Mouse (Mus musculus): ENCODE results near the gene Dnah11. TPM values are rescaled to one million over a fixed set of nuclear protein-coding genes. Genes with fewer than 3 reads are reported as not detected.

Dnah11 gene
- total and polyA plus RNA-seq, 2 experiments, result 0.12 to 0.18 TPM

DNA sequence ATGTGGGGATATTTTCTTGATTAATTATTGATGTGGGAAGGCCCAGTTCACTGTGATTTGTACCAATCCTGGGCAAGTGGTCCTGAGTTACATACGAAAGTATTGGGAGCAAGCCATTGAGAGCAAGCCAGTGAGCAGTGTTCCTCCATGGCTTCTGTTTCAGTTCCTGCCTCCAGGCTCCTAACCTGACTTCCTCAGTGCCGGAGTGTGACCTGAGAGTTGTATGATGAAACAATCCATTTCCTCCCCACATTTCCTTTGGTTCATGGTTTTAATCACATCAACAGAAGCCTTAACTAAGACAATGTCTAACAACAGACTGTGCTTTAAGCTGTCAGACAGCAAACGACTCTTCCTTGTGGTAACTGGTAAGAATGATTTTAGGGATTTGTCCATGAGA is 114.0 kb downstream of the Dnah11 start:
- 85% methylated on average over 3 of the region's 3 CpGs for WGBS
- no peaks in the 10 kb centered on the region for H3K27me3 ChIP-seq (ENCODE audit: control insufficient read depth, insufficient read depth, low read length)
- H3K79me2 ChIP-seq (ENCODE audit: control insufficient read depth, insufficient read depth, low read length), result no peaks in the 10 kb centered on the region
- H3K9ac ChIP-seq (ENCODE audit: low read depth, low read length), result no peak overlapping the region
- no peak overlapping the region for H3K4me3 ChIP-seq (ENCODE audit: insufficient read depth, low read depth, low read length)
- no peaks in the 10 kb centered on the region for H3K4me1 ChIP-seq (ENCODE audit: control insufficient read depth, insufficient read depth, low read length)
- H3K36me3 ChIP-seq (ENCODE audit: control insufficient read depth, insufficient read depth, low read length), result no peaks in the 10 kb centered on the region
- no peak overlapping the region for H3K27ac ChIP-seq (replicated peaks; ENCODE audit: insufficient read depth, low read depth, low read length)
- no peak for DNase-seq (ENCODE audit: extremely low read depth, low read depth, low spot score)
- TF ChIP-seq POLR2A (IDR thresholded peaks at IDR 0.05; ENCODE audit: extremely low read depth, insufficient read depth, low read length) (no peak), CTCF (IDR thresholded peaks at IDR 0.05; ENCODE audit: low read depth, low read length) (no peak)

DNA sequence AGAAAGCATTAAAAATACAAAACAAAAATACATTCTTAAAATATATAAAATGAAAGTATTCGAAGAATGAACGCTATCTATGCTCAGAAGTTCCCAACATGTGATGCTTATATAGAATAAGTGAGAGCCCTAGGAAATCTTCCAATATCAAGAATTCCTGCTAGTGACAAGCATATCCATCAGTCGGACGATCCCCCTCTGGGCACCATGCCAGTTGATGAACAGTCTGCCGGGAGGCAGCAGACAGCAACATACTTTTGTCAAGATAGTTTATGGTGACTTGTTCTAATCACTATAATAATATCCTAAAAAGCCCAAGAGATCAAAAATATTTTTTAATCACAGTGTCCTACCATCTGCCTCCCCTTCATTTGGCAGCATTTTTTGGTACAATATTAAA is 114.7 kb downstream of the Dnah11 start:
- WGBS, result 82% methylated on average over 5 of the region's 5 CpGs
- TF ChIP-seq CTCF (IDR thresholded peaks at IDR 0.05; ENCODE audit: low read depth, low read length) (no peak), POLR2A (IDR thresholded peaks at IDR 0.05; ENCODE audit: extremely low read depth, insufficient read depth, low read length) (no peak)
- no peaks in the 10 kb centered on the region for H3K79me2 ChIP-seq (ENCODE audit: control insufficient read depth, insufficient read depth, low read length)
- no peak for DNase-seq (ENCODE audit: extremely low read depth, low read depth, low spot score)
- H3K27me3 ChIP-seq (ENCODE audit: control insufficient read depth, insufficient read depth, low read length), result no peaks in the 10 kb centered on the region
- H3K9ac ChIP-seq (ENCODE audit: low read depth, low read length), result no peak overlapping the region
- H3K4me1 ChIP-seq (ENCODE audit: control insufficient read depth, insufficient read depth, low read length), result no peaks in the 10 kb centered on the region
- no peaks in the 10 kb centered on the region for H3K36me3 ChIP-seq (ENCODE audit: control insufficient read depth, insufficient read depth, low read length)
- H3K4me3 ChIP-seq (ENCODE audit: insufficient read depth, low read depth, low read length), result no peak overlapping the region
- no peak overlapping the region for H3K27ac ChIP-seq (replicated peaks; ENCODE audit: insufficient read depth, low read depth, low read length)

DNA sequence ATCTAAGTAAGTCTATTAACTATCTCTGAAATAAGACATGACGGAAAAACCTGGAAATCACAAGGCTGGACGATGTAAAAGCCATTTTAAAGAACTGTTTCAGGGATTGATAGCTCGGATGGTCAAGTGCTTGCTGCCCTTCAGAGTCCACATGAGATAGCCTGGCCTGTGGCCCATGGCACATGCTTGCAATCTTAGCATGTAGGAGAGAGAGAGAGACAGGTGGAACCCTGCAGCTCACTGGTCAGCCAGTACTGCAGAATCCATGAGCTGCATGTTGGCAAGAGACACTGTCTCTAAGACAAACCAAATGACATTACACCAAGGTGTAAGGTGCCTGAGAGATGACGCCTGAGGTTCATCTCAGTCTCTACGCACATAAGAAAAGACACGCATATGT is 118.4 kb downstream of the Dnah11 start:
- no peak overlapping the region for H3K4me3 ChIP-seq (ENCODE audit: insufficient read depth, low read depth, low read length)
- 92% methylated on average over 6 of the region's 6 CpGs for WGBS
- H3K79me2 ChIP-seq (ENCODE audit: control insufficient read depth, insufficient read depth, low read length), result no peaks in the 10 kb centered on the region

DNA sequence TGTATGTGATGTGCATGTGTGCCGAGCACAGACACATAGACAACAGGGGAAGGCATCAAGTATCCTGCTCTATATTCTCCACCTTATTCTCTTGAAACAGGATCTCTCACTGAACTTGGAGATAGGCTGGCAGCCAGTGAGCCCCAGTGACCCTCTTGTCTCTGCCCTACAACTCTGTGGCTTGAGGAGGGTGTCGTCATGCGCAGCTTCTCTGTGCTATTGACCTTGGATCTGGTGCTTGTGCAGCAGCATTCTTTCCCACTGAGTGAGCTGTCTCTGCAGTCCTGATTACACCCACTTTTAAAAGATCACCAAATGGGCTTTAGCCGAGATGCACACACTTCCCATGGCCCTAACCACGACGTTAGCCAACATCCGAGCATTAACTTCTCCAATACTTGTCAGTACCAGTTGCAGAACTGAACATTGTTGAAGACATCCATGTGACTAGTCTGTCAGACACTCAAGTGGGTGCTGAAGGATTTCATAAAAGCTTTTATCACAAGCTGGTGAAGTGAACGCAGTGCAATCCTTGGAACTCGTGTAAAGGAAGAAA is 120.3 kb downstream of the Dnah11 start:
- Histone ChIP-seq H3K36me3 (ENCODE audit: control insufficient read depth, insufficient read depth, low read length) (no peaks in the 10 kb centered on the region), H3K79me2 (ENCODE audit: control insufficient read depth, insufficient read depth, low read length) (no peaks in the 10 kb centered on the region), H3K9ac (ENCODE audit: low read depth, low read length) (no peak overlapping the region), H3K27ac (replicated peaks; ENCODE audit: insufficient read depth, low read depth, low read length) (no peak overlapping the region), H3K4me3 (ENCODE audit: insufficient read depth, low read depth, low read length) (no peak overlapping the region), H3K4me1 (ENCODE audit: control insufficient read depth, insufficient read depth, low read length) (no peaks in the 10 kb centered on the region), H3K27me3 (ENCODE audit: control insufficient read depth, insufficient read depth, low read length) (no peaks in the 10 kb centered on the region)
- TF ChIP-seq POLR2A (IDR thresholded peaks at IDR 0.05; ENCODE audit: extremely low read depth, insufficient read depth, low read length), result no peak
- no peak for TF ChIP-seq CTCF (IDR thresholded peaks at IDR 0.05; ENCODE audit: low read depth, low read length)
- 78% methylated on average over 9 of the region's 9 CpGs for WGBS
- DNase-seq (ENCODE audit: extremely low read depth, low read depth, low spot score), result no peak

More for the DNA sequence above, 118.4 kb downstream of the Dnah11 start:
- no peak overlapping the region for H3K27ac ChIP-seq (replicated peaks; ENCODE audit: insufficient read depth, low read depth, low read length)
- H3K27me3 ChIP-seq (ENCODE audit: control insufficient read depth, insufficient read depth, low read length), result no peaks in the 10 kb centered on the region
- no peaks in the 10 kb centered on the region for H3K4me1 ChIP-seq (ENCODE audit: control insufficient read depth, insufficient read depth, low read length)
- no peak for DNase-seq (ENCODE audit: extremely low read depth, low read depth, low spot score)
- no peaks in the 10 kb centered on the region for H3K36me3 ChIP-seq (ENCODE audit: control insufficient read depth, insufficient read depth, low read length)
- no peak overlapping the region for H3K9ac ChIP-seq (ENCODE audit: low read depth, low read length)
- TF ChIP-seq CTCF (IDR thresholded peaks at IDR 0.05; ENCODE audit: low read depth, low read length) (no peak), POLR2A (IDR thresholded peaks at IDR 0.05; ENCODE audit: extremely low read depth, insufficient read depth, low read length) (no peak)

DNA sequence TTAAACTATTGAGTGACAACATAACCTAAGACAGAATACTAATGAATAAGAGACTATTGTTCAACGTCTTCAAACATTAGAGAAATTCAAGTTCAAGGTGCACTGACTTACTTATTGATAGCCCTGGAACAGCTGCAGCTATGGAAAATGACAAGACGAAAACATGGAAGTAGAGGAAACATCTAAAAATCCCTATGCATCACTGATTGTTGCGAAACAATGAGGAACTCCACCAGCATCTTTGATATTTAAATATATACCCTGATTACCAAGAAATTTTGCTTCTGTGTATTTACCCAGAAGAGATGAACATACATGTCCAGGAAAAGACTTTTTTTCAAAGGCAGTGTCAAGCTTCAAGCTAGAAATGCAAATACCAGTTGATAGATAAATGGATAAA is 122.0 kb downstream of the Dnah11 start:
- no peak overlapping the region for H3K27ac ChIP-seq (replicated peaks; ENCODE audit: insufficient read depth, low read depth, low read length)
- no peaks in the 10 kb centered on the region for H3K36me3 ChIP-seq (ENCODE audit: control insufficient read depth, insufficient read depth, low read length)
- no peak overlapping the region for H3K9ac ChIP-seq (ENCODE audit: low read depth, low read length)
- no peaks in the 10 kb centered on the region for H3K27me3 ChIP-seq (ENCODE audit: control insufficient read depth, insufficient read depth, low read length)
- H3K79me2 ChIP-seq (ENCODE audit: control insufficient read depth, insufficient read depth, low read length), result no peaks in the 10 kb centered on the region
- no peak for DNase-seq (ENCODE audit: extremely low read depth, low read depth, low spot score)
- no peaks in the 10 kb centered on the region for H3K4me1 ChIP-seq (ENCODE audit: control insufficient read depth, insufficient read depth, low read length)
- whole genome bisulfite sequencing, result 91% methylated on average over 3 of the region's 3 CpGs
- no peak for TF ChIP-seq POLR2A (IDR thresholded peaks at IDR 0.05; ENCODE audit: extremely low read depth, insufficient read depth, low read length)
- no peak for TF ChIP-seq CTCF (IDR thresholded peaks at IDR 0.05; ENCODE audit: low read depth, low read length)
- H3K4me3 ChIP-seq (ENCODE audit: insufficient read depth, low read depth, low read length), result no peak overlapping the region

DNA sequence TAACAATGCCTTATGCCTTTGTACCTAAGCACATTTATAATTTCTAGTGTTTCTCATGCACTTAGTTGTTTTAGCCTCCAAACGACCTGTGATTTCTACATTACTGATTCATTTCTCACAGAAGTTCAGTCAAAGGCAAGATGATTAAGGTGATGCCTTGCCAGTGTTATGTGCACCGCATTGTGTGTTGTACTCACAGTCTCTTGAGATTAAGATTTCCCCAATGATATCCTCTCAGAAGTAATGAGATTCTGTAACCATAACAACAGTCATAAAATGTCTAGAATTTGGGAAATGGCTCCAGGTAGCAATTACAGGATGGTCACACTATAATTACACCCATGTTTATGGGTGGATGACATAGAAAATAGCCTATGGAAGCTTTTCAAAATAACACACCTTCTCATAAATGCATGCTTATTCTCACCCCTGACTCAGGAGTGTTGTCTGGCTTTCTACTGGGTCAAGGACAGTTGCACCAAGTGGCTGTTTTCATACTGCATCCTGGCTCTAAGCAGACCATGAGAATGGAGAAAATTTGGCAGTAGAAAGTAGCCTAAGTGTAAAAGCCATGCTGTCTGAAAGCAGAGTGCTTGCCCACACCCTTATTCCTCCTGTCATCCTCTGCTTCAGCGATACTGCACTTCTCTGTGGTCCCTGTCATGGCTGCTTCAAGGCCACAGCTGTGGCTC is 126.5 kb downstream of the Dnah11 start:
- H3K27ac ChIP-seq (replicated peaks; ENCODE audit: insufficient read depth, low read depth, low read length), result no peak overlapping the region
- no peaks in the 10 kb centered on the region for H3K36me3 ChIP-seq (ENCODE audit: control insufficient read depth, insufficient read depth, low read length)
- H3K27me3 ChIP-seq (ENCODE audit: control insufficient read depth, insufficient read depth, low read length), result no peaks in the 10 kb centered on the region
- H3K4me1 ChIP-seq (ENCODE audit: control insufficient read depth, insufficient read depth, low read length), result no peaks in the 10 kb centered on the region
- no peak overlapping the region for H3K9ac ChIP-seq (ENCODE audit: low read depth, low read length)
- WGBS, result 91% methylated on average over 3 of the region's 3 CpGs
- H3K4me3 ChIP-seq (ENCODE audit: insufficient read depth, low read depth, low read length), result no peak overlapping the region
- TF ChIP-seq CTCF (IDR thresholded peaks at IDR 0.05; ENCODE audit: low read depth, low read length), result no peak
- no peak for TF ChIP-seq POLR2A (IDR thresholded peaks at IDR 0.05; ENCODE audit: extremely low read depth, insufficient read depth, low read length)
- DNase-seq (ENCODE audit: extremely low read depth, low read depth, low spot score), result no peak
- no peaks in the 10 kb centered on the region for H3K79me2 ChIP-seq (ENCODE audit: control insufficient read depth, insufficient read depth, low read length)

All from liver, adult 2 months (tissue).